Mouse (Mus musculus) cerebellum, adult 8-10 months (tissue): ENCODE data around the gene Kcnk4.

Experiments
- DNase-seq: peaks from one replicate; pipeline ENCODE4 v3.0.0; 2022

Kcnk4 gene

DNA sequence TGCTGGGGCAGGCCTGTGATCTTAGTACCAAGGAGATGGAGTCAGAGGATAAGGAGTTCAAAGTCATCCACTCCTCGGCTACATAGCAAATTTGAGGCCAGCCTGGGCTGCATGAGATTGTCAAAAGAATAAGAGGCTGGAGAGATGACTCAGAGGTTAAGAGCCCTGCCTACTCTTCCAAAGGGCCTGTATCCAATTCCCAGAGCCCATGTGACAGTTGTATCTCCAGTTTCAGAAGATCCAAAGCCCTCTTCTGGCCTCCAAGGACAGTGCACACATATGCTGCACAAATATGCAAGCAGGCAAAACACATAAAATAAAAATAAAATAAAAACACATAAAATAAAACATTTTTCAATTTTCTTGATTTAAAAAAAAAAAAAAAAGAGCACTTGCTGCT lies 60.1 kb downstream of the Kcnk4 start:
- no peak for DNase-seq
